Mouse (Mus musculus) ES-Bruce4 (cell line): Measurements from ENCODE around the gene Tcp10c. TPM values are rescaled to one million over a fixed set of nuclear protein-coding genes. Genes with fewer than 3 reads are reported as not detected.

Experiments
- polyA plus RNA-seq: library from polyadenylated mRNA; stranded (reverse); fragments of >200 nt; gene quantifications from 2 replicates; pipeline ENCODE4 v1.2.4, GENCODE M21; 2011; ENCODE audit warnings: low read depth; ENCODE audit not compliant: missing spikeins, insufficient read depth, insufficient read length

Tcp10c gene
- polyA plus RNA-seq, 1 experiment, result not detected

Other genes starting within 250 kb of the Tcp10c start
- gene Unc93a, start 222.8 kb upstream of the Tcp10c start, polyA plus RNA-seq, result not detected in 2 replicates
- gene Smok2a, start 133.4 kb upstream of the Tcp10c start, polyA plus RNA-seq, result not detected in 2 replicates
- not detected in 2 replicates for gene Smok2b, start 124.3 kb upstream of the Tcp10c start, polyA plus RNA-seq